Mouse (Mus musculus): ENCODE results near the gene Gm11011.
"Not testable (repeated sequence)": the region's sequence is repeated elsewhere in the genome, so short reads cannot be mapped to it uniquely, and the experiment has no call there.

Gene Gm11011

DNA sequence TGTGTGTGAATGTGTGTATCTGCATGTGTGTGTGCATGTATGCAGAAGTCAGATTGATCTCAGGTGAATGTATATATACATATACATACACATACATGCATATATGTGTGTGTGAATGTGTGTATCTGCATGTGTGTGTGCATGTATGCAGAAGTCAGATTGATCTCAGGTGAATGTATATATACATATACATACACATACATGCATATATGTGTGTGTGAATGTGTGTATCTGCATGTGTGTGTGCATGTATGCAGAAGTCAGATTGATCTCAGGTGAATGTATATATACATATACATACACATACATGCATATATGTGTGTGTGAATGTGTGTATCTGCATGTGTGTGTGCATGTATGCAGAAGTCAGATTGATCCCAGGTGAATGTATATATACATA lies at the start of gene Gm11011:
Gm11011 (minus strand) TSS at position 101 of the 400 bp plus-strand sequence.
- DNase-seq = not testable (repeated sequence)

- no peak for DNase-seq
These were observed 48.9 kb upstream of the Gm11011 start for GRCm38 (mm10) chr2:169636414-169636813.

DNA sequence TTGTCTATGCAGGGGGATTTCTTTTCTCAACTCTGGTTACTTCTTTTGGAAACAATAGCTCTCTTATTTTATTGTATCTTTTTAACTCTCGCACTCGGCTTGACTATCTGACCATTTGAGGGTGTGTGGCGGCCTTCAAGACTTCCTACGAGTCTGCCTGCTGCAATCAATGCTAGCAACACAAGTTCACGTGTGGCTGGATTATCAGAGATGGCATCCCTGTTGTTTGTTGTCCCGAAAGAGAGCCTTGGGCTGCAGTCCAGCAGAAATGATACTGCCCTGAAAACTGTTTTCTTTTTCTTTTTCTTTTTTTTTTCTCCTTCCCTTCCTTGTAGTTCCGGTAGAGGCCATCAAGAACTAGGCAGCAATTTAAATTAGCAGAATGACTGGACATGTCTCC lies 47.9 kb upstream of the Gm11011 start:
- no peak for DNase-seq

GRCm38 (mm10) chr2:169634619-169635382 lies 47.3 kb upstream of the Gm11011 start:
- DNase-seq = no peak

GRCm38 (mm10) chr2:169633491-169634289 lies 46.1 kb upstream of the Gm11011 start:
- peak; percentile 37 to 40 for DNase-seq

GRCm38 (mm10) chr2:169632338-169633151 lies 45.0 kb upstream of the Gm11011 start, which contains the start of gene Tshz2:
Gene Tshz2 (plus strand): TSS chr2:169633013.
- DNase-seq = peak; percentile 46 to 55

- DNase-seq = no peak
These were observed 42.5 kb upstream of the Gm11011 start for GRCm38 (mm10) chr2:169630070-169630469.

DNA sequence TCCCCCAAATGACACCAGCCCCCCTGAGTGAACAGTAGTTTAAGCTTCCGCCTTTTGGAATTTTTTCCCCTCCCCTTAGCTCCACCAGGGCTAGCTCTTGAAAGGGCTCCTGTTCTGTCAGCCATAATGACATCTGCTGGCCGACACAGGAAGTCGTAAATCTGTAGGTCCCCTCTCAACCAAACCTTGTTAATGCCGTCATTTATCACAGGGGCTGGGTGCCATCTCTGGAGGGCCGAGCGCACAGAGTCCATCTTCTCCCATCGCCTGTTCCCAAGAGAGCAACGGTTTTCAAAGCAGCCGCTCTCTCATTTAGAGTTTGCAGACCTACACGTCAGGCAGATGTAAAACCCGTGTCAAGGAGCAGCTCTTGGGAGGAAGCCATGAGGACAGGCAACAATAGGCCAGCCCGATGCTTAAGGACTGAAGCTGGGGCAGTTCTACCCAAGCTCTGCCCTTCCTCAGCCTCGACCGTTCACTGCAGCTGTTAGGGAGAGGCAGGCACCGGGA lies 33.7 kb upstream of the Gm11011 start:
- DNase-seq = peak; percentile 32 to 38

- no peak for DNase-seq
These were observed 28.5 kb upstream of the Gm11011 start for GRCm38 (mm10) chr2:169615998-169616397.

GRCm38 (mm10) chr2:169614683-169615082 lies 27.1 kb upstream of the Gm11011 start:
- no peak for DNase-seq

- no peak for DNase-seq
These were observed 24.0 kb upstream of the Gm11011 start for GRCm38 (mm10) chr2:169611557-169611956.

DNA sequence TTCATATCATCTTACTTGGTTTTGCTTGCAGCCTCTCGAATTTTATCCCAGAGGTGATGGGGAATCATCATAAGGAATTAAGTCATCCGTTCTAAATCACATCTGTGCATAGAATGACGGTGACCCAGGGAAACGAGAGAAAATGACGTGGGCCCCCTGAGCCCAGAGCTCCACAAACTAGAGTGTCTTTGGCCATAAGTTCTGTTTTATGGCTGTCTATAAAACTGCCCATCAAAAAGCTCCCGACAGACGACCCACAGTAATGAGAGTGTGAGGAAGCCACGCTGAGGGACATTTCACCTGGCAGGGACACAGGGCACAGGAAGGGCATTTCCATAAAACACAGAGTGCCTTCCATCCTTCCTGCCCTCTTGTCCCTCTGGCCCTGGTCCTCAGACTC lies 23.3 kb upstream of the Gm11011 start:
- no peak for DNase-seq

DNA sequence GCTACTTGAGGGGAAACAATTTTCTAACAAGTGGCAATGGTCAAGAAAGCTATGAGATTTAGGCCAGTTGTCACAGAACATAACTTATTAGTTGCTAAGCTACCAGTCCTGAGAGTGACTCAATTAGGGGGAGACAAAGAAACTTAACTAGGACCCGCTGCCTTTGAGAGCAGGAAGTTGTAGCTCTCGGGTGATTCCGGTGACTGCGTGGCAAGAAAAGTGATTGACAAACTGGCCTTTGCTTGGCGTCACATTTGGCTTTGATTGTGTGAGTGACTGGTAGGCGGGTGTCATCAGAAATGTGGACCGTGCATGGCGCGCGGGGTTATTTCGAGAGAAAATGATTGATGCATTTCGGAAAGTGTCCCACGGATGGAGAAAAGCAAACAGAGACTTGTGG lies 22.4 kb upstream of the Gm11011 start:
- DNase-seq = no peak

- no peak for DNase-seq
These were observed 20.2 kb upstream of the Gm11011 start for GRCm38 (mm10) chr2:169607787-169608186.

- peak; percentile 39 to 69 for DNase-seq
These were observed 19.5 kb upstream of the Gm11011 start for GRCm38 (mm10) chr2:169606901-169607678.

DNA sequence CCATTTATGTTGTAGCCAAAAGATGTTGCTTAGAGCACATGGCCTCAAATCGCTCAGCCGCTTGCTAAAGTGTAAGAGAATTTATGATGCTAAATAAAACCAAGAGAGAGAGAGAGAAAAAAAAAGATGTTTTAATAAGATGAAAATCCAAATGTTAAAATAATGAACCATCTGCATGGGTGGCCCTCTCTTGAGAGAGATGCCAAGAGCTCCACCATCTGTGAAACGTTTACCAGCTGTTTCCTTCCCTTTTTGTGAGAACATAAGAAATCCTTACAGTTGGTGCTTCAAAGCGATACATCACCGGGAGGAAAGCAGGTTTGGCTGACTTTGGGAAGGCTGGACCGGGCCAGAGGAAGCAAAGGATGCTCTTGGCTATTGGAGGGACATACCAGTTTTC lies 12.6 kb upstream of the Gm11011 start:
- peak in 1 of 2 experiments; percentile 11 for DNase-seq

- DNase-seq = peak in 1 of 2 experiments; percentile 12
These were observed 12.0 kb upstream of the Gm11011 start for GRCm38 (mm10) chr2:169599591-169599990.

DNA sequence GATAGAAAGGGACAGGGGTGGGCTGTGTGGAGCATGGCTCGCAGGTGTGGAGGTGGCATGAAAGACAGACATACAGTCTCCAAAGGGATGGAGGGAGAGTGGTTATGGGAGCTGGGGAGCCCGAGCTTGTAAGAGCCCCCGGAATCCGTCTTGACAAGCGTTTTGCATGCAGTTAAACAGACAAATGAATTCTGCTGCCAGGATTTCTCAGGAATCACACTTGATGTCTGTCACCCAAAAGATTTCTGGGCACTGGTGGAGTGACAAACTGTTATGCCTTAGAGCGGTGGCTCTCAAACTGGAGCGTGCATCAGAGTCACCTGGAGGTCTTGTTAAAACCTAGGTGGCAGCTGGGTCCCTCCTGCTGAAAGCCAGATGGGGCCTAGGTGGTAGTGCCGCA lies 10.4 kb upstream of the Gm11011 start:
- no peak for DNase-seq

GRCm38 (mm10) chr2:169597357-169597756 lies 9.8 kb upstream of the Gm11011 start:
- DNase-seq = no peak

- no peak for DNase-seq
These were observed 6.2 kb upstream of the Gm11011 start for GRCm38 (mm10) chr2:169593742-169594141.

DNA sequence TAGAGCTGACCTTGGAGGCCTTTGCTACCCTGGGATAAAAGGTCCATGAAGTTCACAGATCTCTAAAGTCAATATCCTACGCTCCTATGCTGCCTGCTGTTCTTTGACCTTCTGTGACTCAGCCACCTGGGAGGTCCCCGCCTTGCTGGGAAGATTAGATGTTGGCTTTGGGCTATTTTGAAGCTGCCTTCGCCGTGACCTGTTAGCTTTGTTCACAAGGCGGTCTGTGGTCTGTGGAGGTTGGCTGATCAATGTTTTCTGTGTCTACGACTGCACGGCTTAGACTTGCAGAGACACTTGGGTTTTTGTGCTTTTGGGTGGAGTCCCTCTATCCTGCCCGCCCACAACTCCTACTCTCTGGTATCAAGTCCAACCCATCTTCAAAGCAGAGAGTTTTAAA lies 2.9 kb upstream of the Gm11011 start:
- DNase-seq = no peak

GRCm38 (mm10) chr2:169589697-169590096 lies 2.2 kb upstream of the Gm11011 start:
- DNase-seq = no peak

All from cerebellum, postnatal 14 days (tissue).